Mouse (Mus musculus) embryonic fibroblast, embryonic 13.5 days (primary cell): ENCODE measurements around the gene Lin52.

ENCODE experiments used
- CTCF ChIP-seq: IDR thresholded peaks from 2 replicates; pipeline ENCODE4 v1.5.1; 2011; ENCODE audit warnings: mild to moderate bottlenecking, control low read depth, low read length, moderate library complexity, borderline replicate concordance; ENCODE audit not compliant: insufficient read depth
- POLR2A ChIP-seq: IDR thresholded peaks from 2 replicates; pipeline ENCODE4 v1.6.1; 2011; ENCODE audit warnings: low read depth, mild to moderate bottlenecking, control low read depth, low read length, moderate library complexity

- no peak for TF ChIP-seq CTCF
- no peak for TF ChIP-seq POLR2A
These were observed 119.6 kb downstream of the Lin52 start for GRCm38 (mm10) chr12:84570694-84571415.
